In the genomic region with DNA sequence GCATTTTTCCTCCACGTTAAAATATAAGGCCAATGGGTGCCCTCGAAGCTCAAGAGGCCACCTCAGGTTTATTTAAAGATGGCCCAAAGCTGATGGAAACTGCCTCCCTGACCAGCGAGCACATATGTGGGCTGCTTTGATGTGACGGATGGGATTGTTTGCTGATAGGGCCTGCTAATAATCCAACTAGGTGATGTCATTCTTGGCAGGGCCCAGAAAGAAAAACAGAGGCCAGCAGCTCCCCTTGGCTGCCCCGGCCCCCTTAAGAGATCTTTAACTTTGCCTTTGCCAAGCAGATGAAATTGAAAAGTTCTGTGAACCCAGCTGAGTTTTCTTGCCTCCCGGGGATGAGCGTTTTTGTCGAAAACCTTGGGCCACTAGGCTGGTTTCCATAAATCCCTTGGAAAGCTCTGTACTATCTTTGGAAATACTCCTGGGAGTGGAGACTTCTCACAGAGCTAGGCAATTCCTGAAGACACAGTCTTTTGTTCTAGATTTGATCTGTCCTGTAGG, we compare ENCODE assay signal across 17 mouse cellular contexts.
DNase-seq lines count a peak whose midpoint lies in the region; ATAC-seq and TF ChIP-seq lines count a peak whose summit lies in the region.
"Had no signal": no experiment of that assay in that cellular context is flagged by ENCODE, and none has a peak within 500 bp of the region (broad histone marks: within the 10 kb centered on the region; RNA-seq: fewer than 3 reads in every experiment).

No protein-coding gene starts in this region.

- H3K9me3 ChIP-seq in heart, embryonic 11.5 days (replicated peaks; ENCODE audit: control insufficient read depth, low read length): no peaks in the 10 kb centered on the region
- H3K9me3 ChIP-seq: midbrain, embryonic 10.5 days had no signal

- intact Hi-C loops in heart, adult 2 months (cut with DNase I): no loop called here
- intact Hi-C loops in gastrocnemius, postnatal 14 days (cut with DNase I; ENCODE audit: low total_unique reads): no loop called here
- intact Hi-C loops in heart, postnatal 36 days (cut with DNase I): no loop called here

- H3K9ac ChIP-seq in heart, adult 2 months (ENCODE audit: low read depth, low read length): no peak overlapping the region
- H3K9ac ChIP-seq in heart, embryonic 11.5 days (ENCODE audit: low read depth, low read length): no peak overlapping the region
- H3K9ac ChIP-seq: liver, embryonic 14.5 days had no signal

- no peaks in the 10 kb centered on the region for H3K79me2 ChIP-seq in heart, adult 2 months (replicated peaks; ENCODE audit: control insufficient read depth, insufficient read depth, low read length)

- no peaks in the 10 kb centered on the region for H3K27me3 ChIP-seq in heart, adult 2 months (ENCODE audit: control insufficient read depth, insufficient read depth, low read length)
- H3K27me3 ChIP-seq in heart, embryonic 11.5 days (ENCODE audit: control insufficient read depth, insufficient read depth, low read length): no peaks in the 10 kb centered on the region

- no peak overlapping the region for H3K4me2 ChIP-seq in heart, embryonic 11.5 days

- TF ChIP-seq CTCF in heart, adult 2 months (IDR thresholded peaks at IDR 0.05): no peak

- no peak for ATAC-seq in heart, embryonic 11.5 days (replicated peaks; ENCODE audit: insufficient number of reproducible peaks, low FRiP score, low TSS enrichment)
- ATAC-seq: hindbrain, embryonic 16.5 days had no signal

- no peak overlapping the region; the same call in 1 of the 2 replicates for H3K27ac ChIP-seq in heart, adult 2 months
- no peak overlapping the region for H3K27ac ChIP-seq in heart, embryonic 11.5 days (ENCODE audit: low read depth, low read length)
- H3K27ac ChIP-seq: liver, embryonic 14.5 days; midbrain, embryonic 10.5 days had no signal

- peaks cover 2% of the 10 kb centered on the region; the same call in 1 of the 2 replicates for H3K4me1 ChIP-seq in heart, adult 2 months (ENCODE audit: control insufficient read depth, insufficient read depth, low read length)
- peaks cover 13% of the 10 kb centered on the region; the same call in 1 of the 2 replicates for H3K4me1 ChIP-seq in heart, embryonic 11.5 days (ENCODE audit: control insufficient read depth, insufficient read depth, low read length)

- TF ChIP-seq EP300 in heart, adult 2 months (IDR thresholded peaks at IDR 0.05; ENCODE audit: insufficient read depth, low read depth, low read length): no peak

- no peak for TF ChIP-seq POLR2A in heart, adult 2 months (IDR thresholded peaks at IDR 0.05; ENCODE audit: insufficient read depth, low read depth, low read length)

- no peaks in the 10 kb centered on the region for H3K36me3 ChIP-seq in heart, adult 2 months (ENCODE audit: control insufficient read depth, insufficient read depth, low read length)
- no peaks in the 10 kb centered on the region for H3K36me3 ChIP-seq in heart, embryonic 11.5 days (ENCODE audit: control insufficient read depth, insufficient read depth, low read length)
- H3K36me3 ChIP-seq: midbrain, embryonic 10.5 days had no signal

- H3K4me3 ChIP-seq in heart, adult 2 months: no peak overlapping the region
- no peak overlapping the region for H3K4me3 ChIP-seq in heart, embryonic 11.5 days (ENCODE audit: low read depth, low read length)
- H3K4me3 ChIP-seq: midbrain, embryonic 10.5 days had no signal

- 39% methylated on average over 8 of the region's 8 CpGs for WGBS in heart, adult 2 months
- 41% methylated on average over 8 of the region's 8 CpGs for WGBS in heart, embryonic 11.5 days (ENCODE audit: insufficient replicate concordance)

- peak; percentile 28 to 38 for DNase-seq in heart, adult 2 months
- DNase-seq in adipocyte (ENCODE audit: low spot score): peak; percentile 78
- peak; percentile 17 for DNase-seq in gastrocnemius, postnatal 14 days
- peak; percentile 8 to 31 for DNase-seq in heart, postnatal 36 days
- DNase-seq in cerebellum, postnatal 25 days: no peak
- no peak for DNase-seq in natural killer cell, adult 2 months (ENCODE audit: low spot score in 2 of 2)
- DNase-seq: adrenal gland, postnatal 14 days; cerebellum, adult 9-11 months; kidney, adult 11 months; kidney, postnatal 14 days; left cerebral cortex, postnatal 4 days; lung, postnatal 36 days; thymus, postnatal 4 days had no signal

Comparison
In these comparisons a context has a peak if more than half of its experiments do, and no peak if none do; other contexts are left out.
1. DNase-seq: peak in heart, adult 2 months (2 of 2), adipocyte (single experiment), gastrocnemius, postnatal 14 days (single experiment) and heart, postnatal 36 days (2 of 2); none in cerebellum, postnatal 25 days (0 of 2) and natural killer cell, adult 2 months (0 of 2).